Mouse (Mus musculus): ENCODE measurements around the gene Gm20696. TPM values are rescaled to one million over a fixed set of nuclear protein-coding genes. Genes with fewer than 3 reads are reported as not detected.

Gm20696 gene
- polyA plus RNA-seq, 1 experiment from 2014 or later: 2.6 TPM

GRCm38 (mm10) chr6:99251222-99251621 lies 415.4 kb downstream of the Gm20696 start:
- WGBS: 55% methylated on average over 3 of the region's 3 CpGs
- peak overlapping the region; percentile 56 for H3K27ac ChIP-seq (ENCODE audit: poor library complexity, severe bottlenecking)
- no peaks in the 10 kb centered on the region for H3K27me3 ChIP-seq (replicated peaks)
- no peak overlapping the region for H3K4me3 ChIP-seq
- H3K36me3 ChIP-seq: no peaks in the 10 kb centered on the region
- no peak for ATAC-seq (ENCODE audit: insufficient number of reproducible peaks, low FRiP score)
- H3K9ac ChIP-seq: no peak overlapping the region
- peak overlapping the region; percentile 13 for H3K4me2 ChIP-seq
- peaks cover 24% of the 10 kb centered on the region for H3K4me1 ChIP-seq (replicated peaks)
- H3K9me3 ChIP-seq (replicated peaks): no peaks in the 10 kb centered on the region

GRCm38 (mm10) chr6:99249496-99250030 lies 417.0 kb downstream of the Gm20696 start:
- Histone ChIP-seq H3K36me3 (no peaks in the 10 kb centered on the region), H3K9ac (no peak overlapping the region), H3K4me3 (no peak overlapping the region), H3K4me1 (replicated peaks) (peaks cover 20% of the 10 kb centered on the region), H3K4me2 (no peak overlapping the region), H3K27ac (ENCODE audit: poor library complexity, severe bottlenecking) (no peak overlapping the region), H3K9me3 (replicated peaks) (no peaks in the 10 kb centered on the region), H3K27me3 (replicated peaks) (no peaks in the 10 kb centered on the region)
- 81% methylated on average over 5 of the region's 5 CpGs for WGBS
- ATAC-seq (ENCODE audit: insufficient number of reproducible peaks, low FRiP score): no peak

- no peak overlapping the region for H3K4me3 ChIP-seq
- H3K27me3 ChIP-seq (replicated peaks): no peaks in the 10 kb centered on the region
- no peak overlapping the region for H3K9ac ChIP-seq
- H3K27ac ChIP-seq (ENCODE audit: poor library complexity, severe bottlenecking): no peak overlapping the region
- no peaks in the 10 kb centered on the region for H3K9me3 ChIP-seq (replicated peaks)
- ATAC-seq (ENCODE audit: insufficient number of reproducible peaks, low FRiP score): no peak
- H3K36me3 ChIP-seq: no peaks in the 10 kb centered on the region
- WGBS: 82% methylated on average over 8 of the region's 8 CpGs
- H3K4me2 ChIP-seq: no peak overlapping the region
- H3K4me1 ChIP-seq (replicated peaks): peaks cover 16% of the 10 kb centered on the region
Observed at GRCm38 (mm10) chr6:99248396-99248795, 418.2 kb downstream of the Gm20696 start.

- peaks cover 13% of the 10 kb centered on the region for H3K4me1 ChIP-seq (replicated peaks)
- no peaks in the 10 kb centered on the region for H3K36me3 ChIP-seq
- H3K9me3 ChIP-seq (replicated peaks): no peaks in the 10 kb centered on the region
- no peak overlapping the region for H3K27ac ChIP-seq (ENCODE audit: poor library complexity, severe bottlenecking)
- no peak overlapping the region for H3K9ac ChIP-seq
- no peak overlapping the region for H3K4me3 ChIP-seq
- no peak overlapping the region for H3K4me2 ChIP-seq
- WGBS: 89% methylated on average over 10 of the region's 10 CpGs
- H3K27me3 ChIP-seq (replicated peaks): no peaks in the 10 kb centered on the region
- no peak for ATAC-seq (ENCODE audit: insufficient number of reproducible peaks, low FRiP score)
Observed at GRCm38 (mm10) chr6:99241625-99242395, 424.8 kb downstream of the Gm20696 start.

- Histone ChIP-seq H3K36me3 (no peaks in the 10 kb centered on the region), H3K27me3 (replicated peaks) (no peaks in the 10 kb centered on the region), H3K4me2 (no peak overlapping the region), H3K4me1 (replicated peaks) (peaks cover 20% of the 10 kb centered on the region), H3K4me3 (no peak overlapping the region), H3K9ac (no peak overlapping the region), H3K27ac (ENCODE audit: poor library complexity, severe bottlenecking) (no peak overlapping the region), H3K9me3 (replicated peaks) (no peaks in the 10 kb centered on the region)
- no peak for ATAC-seq (ENCODE audit: insufficient number of reproducible peaks, low FRiP score)
Observed at GRCm38 (mm10) chr6:99240764-99241163, 425.8 kb downstream of the Gm20696 start.

- no peaks in the 10 kb centered on the region for H3K36me3 ChIP-seq
- no peaks in the 10 kb centered on the region for H3K9me3 ChIP-seq (replicated peaks)
- no peak overlapping the region for H3K4me3 ChIP-seq
- H3K27ac ChIP-seq (ENCODE audit: poor library complexity, severe bottlenecking): no peak overlapping the region
- H3K4me2 ChIP-seq: no peak overlapping the region
- no peaks in the 10 kb centered on the region for H3K27me3 ChIP-seq (replicated peaks)
- H3K4me1 ChIP-seq (replicated peaks): peaks cover 38% of the 10 kb centered on the region
- WGBS: 57% methylated on average over 8 of the region's 8 CpGs
- no peak for ATAC-seq (ENCODE audit: insufficient number of reproducible peaks, low FRiP score)
- H3K9ac ChIP-seq: no peak overlapping the region
Observed at GRCm38 (mm10) chr6:99235588-99235987, 431.0 kb downstream of the Gm20696 start.

- Histone ChIP-seq H3K27ac (ENCODE audit: poor library complexity, severe bottlenecking) (no peak overlapping the region), H3K9me3 (replicated peaks) (no peaks in the 10 kb centered on the region), H3K4me2 (no peak overlapping the region), H3K4me1 (replicated peaks) (peaks cover 35% of the 10 kb centered on the region), H3K9ac (no peak overlapping the region), H3K36me3 (0 out of 2 replicates have a peak, but pooled peaks cover 4% of the 10 kb centered on the region), H3K27me3 (replicated peaks) (no peaks in the 10 kb centered on the region), H3K4me3 (no peak overlapping the region)
- ATAC-seq (ENCODE audit: insufficient number of reproducible peaks, low FRiP score): no peak
- 89% methylated on average over 10 of the region's 10 CpGs for WGBS
Observed at GRCm38 (mm10) chr6:99233411-99233810, 433.2 kb downstream of the Gm20696 start.

GRCm38 (mm10) chr6:99228336-99228870 lies 438.2 kb downstream of the Gm20696 start:
- Histone ChIP-seq H3K27ac (ENCODE audit: poor library complexity, severe bottlenecking) (no peak overlapping the region), H3K4me1 (replicated peaks) (peaks cover 19% of the 10 kb centered on the region), H3K4me3 (no peak overlapping the region), H3K9me3 (replicated peaks) (no peaks in the 10 kb centered on the region), H3K4me2 (no peak overlapping the region), H3K36me3 (0 out of 2 replicates have a peak, but pooled peaks cover 7% of the 10 kb centered on the region), H3K9ac (no peak overlapping the region), H3K27me3 (replicated peaks) (no peaks in the 10 kb centered on the region)
- ATAC-seq (ENCODE audit: insufficient number of reproducible peaks, low FRiP score): no peak
- WGBS: 88% methylated on average over 6 of the region's 6 CpGs

GRCm38 (mm10) chr6:99221147-99221546 lies 445.4 kb downstream of the Gm20696 start:
- no peaks in the 10 kb centered on the region for H3K9me3 ChIP-seq (replicated peaks)
- no peak overlapping the region for H3K27ac ChIP-seq (ENCODE audit: poor library complexity, severe bottlenecking)
- no peak for ATAC-seq (ENCODE audit: insufficient number of reproducible peaks, low FRiP score)
- H3K4me3 ChIP-seq: no peak overlapping the region
- peaks cover 26% of the 10 kb centered on the region for H3K4me1 ChIP-seq (replicated peaks)
- 77% methylated on average over 5 of the region's 5 CpGs for WGBS
- no peak overlapping the region for H3K9ac ChIP-seq
- H3K4me2 ChIP-seq: no peak overlapping the region
- H3K36me3 ChIP-seq: no peaks in the 10 kb centered on the region
- no peaks in the 10 kb centered on the region for H3K27me3 ChIP-seq (replicated peaks)

- no peaks in the 10 kb centered on the region for H3K36me3 ChIP-seq
- H3K9ac ChIP-seq: no peak overlapping the region
- H3K4me3 ChIP-seq: no peak overlapping the region
- no peak overlapping the region for H3K4me2 ChIP-seq
- WGBS: 98% methylated on average over 3 of the region's 3 CpGs
- H3K9me3 ChIP-seq (replicated peaks): no peaks in the 10 kb centered on the region
- no peak overlapping the region for H3K27ac ChIP-seq (ENCODE audit: poor library complexity, severe bottlenecking)
- peaks cover 23% of the 10 kb centered on the region for H3K4me1 ChIP-seq (replicated peaks)
- no peaks in the 10 kb centered on the region for H3K27me3 ChIP-seq (replicated peaks)
- ATAC-seq (ENCODE audit: insufficient number of reproducible peaks, low FRiP score): no peak
Observed at GRCm38 (mm10) chr6:99220472-99220871, 446.1 kb downstream of the Gm20696 start.

GRCm38 (mm10) chr6:99217846-99218245 lies 448.8 kb downstream of the Gm20696 start:
- ATAC-seq (ENCODE audit: insufficient number of reproducible peaks, low FRiP score): no peak
- H3K4me3 ChIP-seq: no peak overlapping the region
- no peak overlapping the region for H3K27ac ChIP-seq (ENCODE audit: poor library complexity, severe bottlenecking)
- H3K4me2 ChIP-seq: no peak overlapping the region
- no peaks in the 10 kb centered on the region for H3K9me3 ChIP-seq (replicated peaks)
- no peaks in the 10 kb centered on the region for H3K27me3 ChIP-seq (replicated peaks)
- 61% methylated on average over 2 of the region's 2 CpGs for WGBS
- H3K4me1 ChIP-seq (replicated peaks): peaks cover 23% of the 10 kb centered on the region
- peaks cover 12% of the 10 kb centered on the region for H3K36me3 ChIP-seq
- H3K9ac ChIP-seq: no peak overlapping the region
